Mouse (Mus musculus) activated CD4-positive, CD25-positive, alpha-beta regulatory T cell, adult 4 months (primary cell): Measurements from ENCODE around the gene Trmt61a. TPM values are rescaled to one million over a fixed set of nuclear protein-coding genes. Genes with fewer than 3 reads are reported as not detected.
"Not testable (repeated sequence)": the region's sequence is repeated elsewhere in the genome, so short reads cannot be mapped to it uniquely, and the experiment has no call there.

Experiments
- ATAC-seq: one replicate; pipeline ENCODE4 v1.8.0; 2017
- polyA plus RNA-seq, 2 experiments: library from polyadenylated mRNA; unstranded; fragments of 100-300 nt; shearing (Covaris generic); gene quantifications; one replicate each; pipeline ENCODE4 v1.2.1; 2017

Gene Trmt61a
- polyA plus RNA-seq = 1 to 10 TPM; 2.7 to 4.3 TPM

DNA sequence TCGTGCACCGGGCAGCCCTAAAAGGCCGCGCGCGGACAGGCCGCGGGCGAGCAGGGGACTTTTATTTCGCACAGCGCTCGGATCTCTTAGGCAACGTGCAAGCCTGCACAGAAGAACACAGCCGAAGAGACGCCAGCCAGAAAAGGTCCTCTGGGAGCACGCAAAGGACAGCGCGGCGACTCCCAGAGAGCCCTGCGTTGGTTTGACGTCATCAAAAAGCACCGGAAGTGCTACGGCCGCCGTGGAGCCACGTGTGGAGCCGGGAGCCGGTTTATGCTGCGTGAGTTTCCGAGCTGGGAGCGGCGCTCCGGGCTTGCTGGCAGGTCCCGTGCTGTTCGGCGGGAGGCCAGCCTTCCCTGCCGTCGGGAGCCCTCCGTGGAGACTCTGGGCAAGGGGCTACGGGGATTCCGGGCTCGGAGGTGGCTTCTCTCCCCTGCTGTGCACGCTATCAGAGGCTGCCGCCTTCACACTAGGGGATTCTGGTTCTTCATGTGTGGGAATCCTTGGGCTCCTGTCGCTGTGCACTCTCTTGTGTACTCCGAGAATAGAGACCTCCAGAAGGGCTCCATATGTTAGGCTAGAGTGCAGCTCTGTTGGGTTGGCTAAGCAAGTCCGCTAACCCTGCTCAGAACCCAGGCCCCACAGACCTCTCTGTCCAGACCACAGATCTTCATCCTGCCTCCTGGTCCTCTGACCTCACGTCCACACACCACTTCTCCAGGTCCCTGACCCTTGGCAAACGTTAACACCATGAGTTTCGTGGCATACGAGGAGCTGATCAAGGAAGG, at the start of gene Trmt61a:
TSS of gene Trmt61a (plus strand) at position 224 of the 788 bp plus-strand sequence.
- ATAC-seq = peak; percentile 93

DNA sequence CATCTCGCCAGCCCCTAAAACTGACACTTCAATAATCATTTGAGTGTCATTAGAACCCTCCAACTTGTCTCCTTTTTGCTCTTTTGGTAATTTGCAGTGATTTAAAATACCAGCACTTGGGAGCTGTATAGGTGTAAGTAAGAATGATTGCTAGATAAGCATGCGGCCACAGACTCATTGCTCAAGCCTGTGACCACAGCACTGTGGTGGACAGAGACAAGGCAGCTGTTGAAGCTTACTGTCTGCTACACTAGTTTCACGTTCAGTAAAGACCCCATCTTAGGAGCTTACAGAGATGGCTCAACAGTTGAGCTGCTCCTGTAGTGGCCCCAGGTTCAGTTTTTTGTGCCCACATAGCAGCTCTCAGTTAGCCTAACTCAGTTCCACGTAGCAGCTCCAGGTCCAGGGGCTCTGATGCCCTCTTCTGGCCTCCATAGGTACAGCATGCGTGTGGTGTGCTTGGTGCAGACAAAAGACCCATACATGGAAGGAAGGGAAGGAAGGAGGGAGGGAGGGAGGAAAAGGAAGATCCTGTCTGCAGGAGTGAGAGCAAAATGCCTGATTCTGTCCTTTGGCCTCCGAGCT, 29.8 kb upstream of the Trmt61a start:
- peak; percentile 36 for ATAC-seq

DNA sequence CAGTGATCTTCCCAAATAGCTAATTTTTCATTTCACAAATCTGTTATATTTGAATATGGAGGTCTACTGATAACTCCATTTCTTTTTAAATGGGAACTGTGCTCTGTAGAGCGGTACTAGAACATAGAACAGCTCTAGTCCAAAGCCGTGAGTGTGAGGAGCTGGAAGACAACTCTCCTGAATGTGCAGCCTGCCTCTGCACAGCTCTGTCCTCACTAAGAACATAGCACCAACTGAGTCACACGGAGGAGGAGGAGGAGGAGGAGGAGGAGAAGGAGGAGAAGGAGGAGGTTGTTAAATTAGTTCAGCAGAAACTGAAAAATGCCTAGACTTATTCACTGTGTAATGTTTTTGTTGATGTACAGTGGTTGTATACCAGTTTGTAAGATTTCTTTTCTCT, 25.0 kb upstream of the Trmt61a start:
- no peak for ATAC-seq

DNA sequence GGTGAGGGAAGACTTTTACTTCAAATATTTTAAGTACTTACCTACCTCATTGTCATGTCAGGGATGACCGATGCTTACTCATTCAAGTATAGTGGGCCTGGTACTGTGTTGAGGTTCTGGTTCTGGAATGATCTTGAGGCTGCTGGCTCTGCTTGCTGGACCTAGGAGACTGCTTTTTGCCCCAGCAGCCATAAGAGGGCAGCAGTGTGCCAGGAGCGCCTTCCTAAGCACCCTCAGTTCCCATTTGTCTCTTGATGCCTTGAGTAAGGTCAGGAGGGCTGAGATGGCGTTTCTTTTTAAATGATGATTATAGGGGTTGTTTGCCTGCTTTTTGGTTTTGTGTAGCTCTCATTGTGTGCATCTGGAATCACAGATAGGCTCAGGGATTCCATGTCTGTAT, 24.5 kb upstream of the Trmt61a start:
- no peak for ATAC-seq

DNA sequence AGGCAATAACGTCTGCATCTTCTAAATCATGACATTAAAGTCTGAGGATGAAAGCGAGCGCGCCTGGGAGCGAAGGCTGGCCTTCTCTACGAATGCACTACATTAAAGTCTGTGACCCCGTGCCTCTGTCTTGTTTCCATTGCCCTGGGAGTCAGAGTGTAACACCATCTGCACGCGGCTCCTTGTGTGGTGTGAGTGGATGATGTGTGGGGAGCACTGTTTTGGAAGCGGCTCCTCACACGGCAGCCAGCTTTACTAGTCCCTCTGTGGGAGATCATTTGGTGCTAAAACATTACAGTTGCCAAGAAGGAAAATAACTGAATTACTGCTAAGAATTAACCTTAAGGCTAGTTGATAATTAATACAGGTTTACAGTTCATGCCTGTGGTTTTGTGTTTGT, 22.2 kb upstream of the Trmt61a start:
- no peak for ATAC-seq

DNA sequence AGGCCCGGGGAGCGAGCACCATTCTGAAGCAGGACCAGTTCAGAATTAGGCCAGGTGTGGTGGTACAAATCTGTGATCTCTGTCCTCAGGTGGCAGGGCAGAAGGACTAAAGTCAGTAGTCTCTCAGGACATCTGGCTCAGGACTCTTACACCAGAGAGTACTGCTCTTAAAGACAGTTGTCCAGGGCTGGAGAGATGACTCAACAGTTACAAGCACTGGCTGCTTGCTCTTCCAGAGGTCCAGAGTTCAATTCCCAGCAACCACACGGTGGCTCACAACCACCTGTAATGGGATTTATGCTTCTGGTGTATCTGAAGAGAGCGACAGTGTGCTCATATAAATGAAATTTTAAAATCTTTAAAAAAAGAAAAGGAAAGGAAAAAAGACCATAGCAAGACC, 18.6 kb upstream of the Trmt61a start:
- ATAC-seq = no peak

DNA sequence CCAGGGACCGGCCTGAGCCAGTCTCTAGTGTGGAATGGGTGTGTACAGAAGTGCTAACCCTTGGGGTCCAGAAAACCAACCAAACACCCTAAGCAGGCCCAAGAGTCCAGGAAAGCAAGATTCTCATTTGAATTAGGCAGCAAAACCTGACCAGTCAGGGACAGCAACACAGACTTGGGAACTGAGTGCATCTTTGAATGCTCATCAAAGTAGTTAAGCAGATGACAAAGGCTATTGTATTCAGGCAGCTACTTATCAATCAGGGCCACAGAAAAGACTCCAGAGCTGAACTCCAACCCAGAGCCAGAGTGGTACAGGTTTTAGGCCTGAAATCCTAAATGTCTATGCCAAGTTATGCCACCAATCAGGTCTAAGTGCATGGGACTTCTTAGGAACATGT, 17.3 kb upstream of the Trmt61a start:
- no peak for ATAC-seq

DNA sequence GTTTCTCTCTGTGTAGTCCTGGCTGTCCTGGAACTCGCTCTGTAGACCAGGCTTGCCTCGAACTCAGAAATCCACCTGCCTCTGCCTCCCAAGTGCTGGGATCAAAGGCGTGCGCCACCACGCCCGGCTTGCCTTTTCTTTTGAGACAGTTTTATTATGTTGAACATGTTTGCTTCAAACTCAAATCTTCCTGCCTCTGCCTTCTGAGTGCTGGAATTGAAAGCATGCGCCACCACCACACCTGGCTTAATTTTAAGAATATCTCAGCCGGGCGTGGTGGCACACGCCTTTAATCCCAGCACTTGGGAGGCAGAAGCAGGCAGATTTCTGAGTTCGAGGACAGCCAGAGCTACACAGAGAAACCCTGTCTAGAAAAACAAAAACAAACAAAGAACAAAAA, 16.4 kb upstream of the Trmt61a start:
- not testable (repeated sequence) for ATAC-seq

DNA sequence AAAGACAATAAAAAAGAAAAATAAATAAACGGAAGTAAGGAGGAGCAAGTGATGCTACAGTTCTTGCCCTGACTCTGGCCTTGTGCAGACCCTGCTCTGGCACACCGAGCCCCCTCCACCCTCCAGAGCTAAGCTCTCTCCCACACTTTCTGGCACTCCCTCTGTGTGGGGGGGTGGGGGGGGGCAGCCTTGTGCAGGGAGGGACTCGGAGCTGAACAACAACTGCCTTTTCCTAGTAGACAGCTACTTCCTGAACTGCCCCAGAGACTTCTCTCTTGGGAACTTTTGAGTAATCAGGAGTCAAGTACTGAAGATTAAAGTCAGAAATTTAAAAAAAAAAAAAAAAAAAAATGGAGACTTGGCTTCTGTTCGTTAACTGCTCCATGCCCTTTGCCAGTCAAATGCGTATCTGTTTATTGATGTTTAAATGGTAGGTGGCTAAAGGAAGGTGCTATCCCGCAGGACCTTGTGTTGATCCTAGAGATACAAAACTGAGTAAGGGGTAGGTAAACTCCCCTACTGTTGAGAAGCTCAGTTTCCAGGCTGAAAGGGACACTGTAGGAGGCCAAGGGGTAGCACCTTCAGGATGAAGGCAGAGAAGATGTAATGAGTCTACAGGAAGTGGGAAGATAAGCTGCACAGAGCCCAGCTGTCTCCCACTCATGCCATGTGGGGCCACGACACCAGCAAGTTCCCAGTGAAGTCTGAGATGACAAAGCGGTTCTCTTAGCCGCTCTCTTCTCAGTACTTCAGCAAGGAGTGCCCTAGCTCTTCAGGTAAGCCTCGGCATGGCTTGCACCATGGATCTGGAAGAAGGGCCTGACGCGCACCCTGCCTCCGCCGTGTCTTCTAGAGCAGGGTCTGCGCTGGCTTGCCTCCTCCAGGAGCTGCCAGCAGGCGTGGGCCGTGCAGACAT, 14.4 kb upstream of the Trmt61a start:
- ATAC-seq = no peak

DNA sequence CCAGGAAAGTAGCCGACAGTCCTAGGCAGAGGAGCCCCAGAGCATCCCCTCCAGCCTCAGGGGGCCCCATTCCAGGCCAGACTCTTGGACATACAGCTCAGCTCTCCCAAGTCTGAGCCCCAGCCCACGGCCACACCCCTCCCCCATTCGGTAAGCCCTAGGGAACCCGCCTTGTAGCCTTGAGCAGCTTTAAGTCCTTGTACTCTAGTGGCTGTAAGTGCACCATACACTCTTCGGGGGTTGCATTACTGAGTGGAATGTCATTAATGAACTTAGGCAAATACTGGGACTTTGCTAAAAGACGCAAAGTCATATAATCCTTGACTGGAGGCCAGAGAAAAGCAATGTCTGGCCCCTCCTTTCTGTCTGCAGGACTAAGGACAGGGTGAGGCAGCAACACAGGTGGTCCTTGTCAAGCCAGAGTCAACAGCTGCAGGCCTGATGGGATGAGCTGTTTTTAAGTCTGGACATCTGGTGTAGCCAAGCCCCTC, 13.7 kb upstream of the Trmt61a start:
- no peak for ATAC-seq

DNA sequence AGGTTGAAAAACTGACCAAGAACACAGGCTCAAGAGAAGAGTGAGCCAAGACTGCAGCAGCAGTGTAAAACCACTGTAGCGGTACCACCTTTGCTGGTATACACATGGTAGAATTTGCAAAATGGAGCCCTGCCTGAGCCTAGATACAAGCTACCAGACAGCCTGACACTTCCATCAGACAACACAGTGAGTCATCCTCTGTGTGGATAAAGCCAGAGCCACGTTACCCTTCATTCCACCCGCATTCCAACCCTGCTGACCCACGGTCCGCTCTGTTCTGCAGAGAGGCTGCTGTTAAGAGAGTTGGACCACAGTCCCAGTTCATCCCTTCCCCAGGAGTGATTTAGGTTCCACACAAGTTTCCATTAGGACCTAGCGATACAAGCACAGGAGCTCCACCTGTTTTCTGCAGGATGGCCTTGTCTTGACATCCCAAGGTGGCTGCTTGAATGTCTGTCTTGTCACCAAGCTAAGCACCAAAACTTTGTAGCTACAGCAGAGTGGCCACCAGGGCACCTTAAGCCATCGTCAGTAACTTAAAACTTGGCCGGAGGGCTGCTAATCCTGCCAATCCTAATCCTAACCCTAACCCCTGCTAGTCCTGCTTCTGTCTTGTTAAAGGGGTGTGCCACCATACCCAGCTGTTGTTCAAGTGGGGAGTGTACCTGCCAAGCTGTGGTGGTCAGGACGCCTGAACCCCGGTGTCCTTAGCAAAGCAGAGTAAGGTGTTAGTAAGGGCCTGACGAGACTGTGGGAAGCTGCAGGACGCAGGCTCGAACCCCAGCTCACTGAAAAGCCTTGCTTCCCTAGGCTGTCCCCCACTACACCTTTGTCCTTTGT, 12.6 kb upstream of the Trmt61a start:
- ATAC-seq = no peak

DNA sequence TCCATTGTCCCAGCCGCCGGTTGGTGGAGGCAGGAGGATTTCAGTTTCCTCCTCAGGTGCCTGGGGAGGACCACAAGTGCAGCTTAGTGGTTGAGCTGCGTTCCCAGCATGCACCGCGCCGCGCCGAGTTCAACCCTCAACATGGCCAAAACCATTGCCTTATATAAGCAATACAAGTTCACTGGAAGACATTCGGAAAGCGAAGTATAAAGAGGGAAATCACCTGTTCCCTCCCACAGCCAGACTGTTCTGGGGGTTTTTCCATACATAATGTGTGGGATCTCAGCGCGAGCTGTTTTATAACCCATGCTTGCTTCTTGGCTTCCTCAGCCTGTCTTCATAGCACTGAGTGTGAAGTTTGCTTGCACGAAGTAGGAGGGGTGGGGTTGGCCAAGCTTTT, 11.5 kb upstream of the Trmt61a start:
- no peak for ATAC-seq

DNA sequence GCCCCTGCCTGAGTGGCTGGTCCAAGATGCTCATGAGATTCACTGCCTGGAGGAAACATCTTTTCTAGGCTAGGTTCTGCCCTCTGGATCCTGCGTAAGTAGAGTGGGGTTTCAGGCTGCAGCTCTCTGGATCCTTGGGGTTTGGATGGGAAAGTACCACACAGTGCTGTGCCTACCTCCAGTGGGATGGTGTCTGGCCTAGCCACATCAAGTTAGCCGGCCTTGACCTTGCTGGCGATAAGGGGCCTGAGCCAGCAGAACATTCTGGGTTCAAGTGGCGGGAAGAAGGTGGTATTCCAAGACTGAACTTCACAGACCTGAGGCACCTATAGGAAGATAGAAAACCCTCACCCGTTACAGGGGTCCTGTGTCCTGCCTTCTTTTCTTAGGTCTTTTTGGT, 10.5 kb upstream of the Trmt61a start:
- no peak for ATAC-seq

DNA sequence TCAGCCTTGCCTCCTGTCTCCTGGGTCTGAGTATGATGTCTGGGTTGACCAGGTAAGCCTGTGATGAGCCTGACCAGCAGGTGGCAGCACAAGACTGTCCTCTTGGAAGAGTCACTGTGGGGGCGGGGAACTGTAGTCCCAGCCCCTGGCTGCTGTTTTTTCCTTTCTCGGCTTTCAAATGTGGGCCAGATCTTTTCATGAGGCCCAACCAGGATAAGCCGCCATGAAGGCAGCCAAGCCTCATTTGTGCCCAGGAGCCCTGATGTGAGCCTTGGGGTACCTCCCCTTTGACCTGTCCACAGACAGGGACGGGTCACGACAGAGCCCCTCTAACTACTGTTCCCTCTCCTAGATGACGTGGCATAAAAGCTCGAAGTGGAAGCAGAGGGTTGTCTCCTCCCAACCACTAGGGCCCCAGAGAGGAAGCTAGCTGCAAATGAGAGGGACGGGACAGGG, 9.4 kb upstream of the Trmt61a start:
- peak; percentile 71 for ATAC-seq

DNA sequence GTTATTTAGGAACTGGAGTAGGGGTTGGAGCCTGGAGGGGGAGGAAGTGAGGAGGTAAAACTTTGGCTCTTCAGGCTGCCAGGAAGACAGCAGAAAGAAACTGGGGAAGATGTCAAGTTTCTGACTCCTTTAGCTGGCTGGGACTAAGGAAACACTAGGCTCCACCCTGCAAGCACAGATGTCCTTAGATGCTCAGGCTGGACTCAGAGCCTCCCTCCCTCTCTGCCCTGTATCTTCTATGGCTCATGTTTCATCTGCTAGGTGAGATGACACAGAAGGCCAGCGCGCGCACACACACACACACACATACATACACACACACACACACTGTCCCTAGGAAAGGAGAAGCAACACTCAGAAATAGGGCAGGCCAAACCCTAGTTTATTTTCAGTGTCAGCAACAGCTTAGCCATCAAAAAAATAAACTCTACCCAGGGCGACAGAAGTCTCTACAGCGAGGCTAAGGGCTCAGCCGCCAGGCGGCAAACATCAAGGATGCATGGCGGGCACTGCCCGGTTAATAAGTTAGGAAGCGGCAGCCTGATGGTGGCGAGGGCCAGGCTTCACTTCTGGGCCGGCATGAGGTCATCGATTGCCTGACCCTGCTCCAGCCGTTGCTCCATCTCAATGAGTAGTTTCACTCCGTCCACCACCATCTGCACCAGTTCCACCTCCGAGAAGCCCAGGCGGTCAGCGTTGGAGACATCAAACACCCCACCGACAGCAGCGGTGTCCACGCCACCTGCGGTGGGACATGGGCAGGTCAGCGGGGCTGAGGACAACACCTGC, 8.7 kb upstream of the Trmt61a start:
- ATAC-seq = no peak

DNA sequence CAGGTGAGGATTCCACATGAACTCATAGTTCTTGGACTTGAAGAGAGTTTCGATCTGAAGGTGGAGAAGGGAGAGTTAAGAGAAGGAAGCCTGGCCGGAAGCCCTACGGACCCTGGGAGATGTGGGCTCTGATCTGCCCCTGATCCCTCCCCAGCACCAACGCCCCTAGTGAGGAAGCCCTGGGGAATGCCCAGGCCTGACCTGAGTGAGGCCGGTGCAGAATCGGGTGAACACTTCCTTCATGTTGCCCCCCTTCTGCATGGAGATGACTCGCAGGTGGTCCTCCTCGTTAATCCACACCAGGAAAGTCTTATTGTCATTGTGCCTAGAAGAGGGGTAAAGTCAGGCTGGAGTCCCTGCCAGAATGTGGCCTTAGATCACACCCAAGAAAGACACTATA, 7.9 kb upstream of the Trmt61a start:
- ATAC-seq = no peak

DNA sequence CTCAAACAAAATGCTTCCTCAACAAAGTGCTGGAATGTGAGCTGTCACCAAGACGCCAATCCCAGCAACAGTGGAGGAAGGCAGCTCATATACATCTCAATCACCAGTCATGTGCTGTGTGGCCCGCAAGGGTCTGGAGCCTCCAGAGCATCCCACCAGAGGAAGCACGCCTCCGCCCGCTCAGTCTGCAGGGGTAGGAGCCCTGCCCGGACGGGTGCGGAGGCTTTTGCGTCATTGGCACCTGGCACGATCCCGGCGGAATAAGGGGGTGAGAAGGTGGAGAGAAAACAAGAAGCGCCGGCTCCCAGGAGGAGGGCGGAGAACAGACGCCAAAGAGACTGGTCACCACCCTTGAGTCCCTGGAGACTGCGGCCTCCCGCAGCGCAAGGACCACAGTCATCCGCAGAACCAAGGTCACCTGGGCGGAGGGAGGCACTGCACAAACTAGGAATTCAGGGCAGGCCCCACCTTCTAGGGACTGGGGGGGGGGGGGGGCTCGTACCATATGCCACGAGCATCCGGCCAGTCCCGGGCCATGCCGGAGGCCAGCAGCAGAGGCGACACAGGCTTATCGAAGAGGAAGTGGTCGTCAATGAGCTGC, 7.4 kb upstream of the Trmt61a start:
- no peak for ATAC-seq

DNA sequence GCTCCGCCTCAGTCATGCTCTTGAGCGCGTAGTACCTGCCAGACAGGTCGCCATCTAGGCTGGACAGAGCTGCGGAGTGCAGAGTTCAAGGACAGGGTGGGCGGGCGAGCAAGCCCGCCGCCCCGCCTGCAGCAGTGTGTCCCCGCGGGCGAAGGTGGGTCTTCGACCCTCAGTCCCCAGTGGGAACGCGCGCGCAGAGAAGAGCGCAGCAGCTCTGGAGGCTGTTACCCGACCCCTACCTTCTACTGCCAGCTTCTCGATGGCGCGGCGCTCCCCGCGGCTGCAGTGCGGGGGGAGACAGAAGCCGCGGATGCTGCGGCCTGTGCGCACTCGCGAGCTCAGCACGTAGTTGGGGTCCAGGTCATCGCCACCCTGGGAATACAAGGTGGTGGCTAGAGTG, 6.9 kb upstream of the Trmt61a start:
- ATAC-seq = no peak

DNA sequence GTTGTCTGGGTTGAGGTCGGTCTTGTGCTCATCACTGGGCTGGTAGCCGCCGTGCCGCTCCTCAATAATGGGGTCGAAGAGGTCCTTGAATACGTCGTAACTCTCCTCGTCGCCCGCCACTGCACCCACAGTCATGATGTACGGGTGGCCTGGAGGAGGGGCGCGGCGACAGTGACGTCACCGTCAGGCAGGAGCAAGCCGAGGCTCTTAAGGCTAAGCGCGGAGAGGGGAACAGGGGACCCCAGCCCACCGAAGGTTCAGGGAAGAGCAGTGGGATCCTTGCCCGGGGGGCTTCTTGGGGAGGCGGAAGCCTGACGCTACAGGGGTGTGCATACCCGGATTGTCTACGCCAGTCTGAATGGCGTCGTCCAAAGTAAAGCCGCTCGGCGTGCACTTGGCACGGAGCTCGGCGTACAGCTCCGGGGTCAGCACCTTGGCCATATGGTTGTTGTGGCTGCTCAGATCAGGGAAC, 6.4 kb upstream of the Trmt61a start:
- peak; percentile 64 for ATAC-seq

DNA sequence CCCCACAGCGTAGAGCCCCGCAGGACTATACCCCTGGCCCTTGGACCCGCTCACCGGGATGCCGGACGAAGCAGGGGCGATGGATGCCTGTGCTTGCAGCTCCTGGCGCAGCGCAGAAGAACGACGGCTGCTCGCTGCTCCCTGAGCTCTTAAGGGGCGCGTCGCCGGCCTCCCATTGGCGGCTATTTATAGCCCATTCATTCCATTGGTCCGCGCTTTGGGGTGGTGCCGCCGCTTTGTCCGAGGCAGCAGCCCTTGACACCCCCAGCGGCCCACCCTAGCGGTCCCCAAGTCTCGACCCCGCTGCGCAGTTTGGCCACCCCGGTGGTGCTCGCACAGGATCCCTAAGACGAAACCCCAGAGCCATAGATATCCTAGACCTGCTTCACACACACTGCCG, 5.7 kb upstream of the Trmt61a start, which contains the start of gene Ckb:
TSS of gene Ckb (minus strand) at position 163 of the 400 bp plus-strand sequence.
- ATAC-seq = peak; percentile 28

DNA sequence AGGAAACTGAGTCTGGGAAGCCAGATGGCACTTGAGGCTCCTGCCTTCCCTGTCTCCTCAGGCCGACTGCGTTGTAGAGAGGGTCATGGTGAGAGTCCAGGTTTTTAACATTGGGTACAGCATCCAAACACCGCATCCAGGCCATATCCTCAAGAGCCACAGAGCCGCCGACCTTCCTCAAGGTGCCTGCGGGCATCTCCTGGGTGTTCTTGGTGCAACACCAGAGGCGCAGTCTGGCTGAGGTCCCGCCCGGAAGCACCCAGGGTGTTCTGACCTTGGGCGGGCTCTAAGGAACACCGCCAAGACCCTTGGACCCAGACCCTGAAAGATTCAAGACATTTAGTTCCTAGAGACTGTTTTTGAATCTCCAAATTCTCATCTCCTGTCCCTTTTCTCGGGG, 5.3 kb upstream of the Trmt61a start:
- no peak for ATAC-seq
